Mouse (Mus musculus): ENCODE results near the gene Mrpl12. TPM values are rescaled to one million over a fixed set of nuclear protein-coding genes. Genes with fewer than 3 reads are reported as not detected.

Gene Mrpl12
- total and polyA plus RNA-seq, 3 experiments = 60.3 to 363 (median 267) TPM

DNA sequence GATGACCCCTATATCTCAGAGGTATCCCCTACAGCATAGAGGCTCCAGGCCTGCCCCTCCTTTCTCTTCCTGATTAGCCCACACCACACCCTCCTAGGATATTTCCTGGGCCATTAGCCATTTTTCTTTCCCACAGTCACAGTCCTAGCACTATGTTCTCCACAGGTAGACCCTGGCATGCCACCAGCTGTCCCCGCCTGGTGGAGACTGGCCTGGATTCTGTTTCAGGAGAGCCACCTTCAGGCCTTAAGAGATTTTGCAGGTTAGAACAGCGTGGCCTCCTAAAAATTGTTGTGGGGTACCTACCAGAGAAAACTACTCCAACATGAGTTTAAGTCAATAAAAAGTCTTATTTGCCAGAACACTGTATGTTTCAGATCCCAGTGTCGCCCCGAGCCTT is 22.5 kb downstream of the Mrpl12 start (continued):
- TF ChIP-seq MEF2A (IDR thresholded peaks at IDR 0.05; ENCODE audit: borderline replicate concordance, low read depth, low read length) (no peak), KAT2A (IDR thresholded peaks at IDR 0.05; ENCODE audit: insufficient replicate concordance, low read length) (no peak), SMC3 (IDR thresholded peaks at IDR 0.05; ENCODE audit: low read depth, low read length) (peak; percentile 58), MAFK (IDR thresholded peaks at IDR 0.05; ENCODE audit: insufficient replicate concordance, low read length) (no peak), UBTF (IDR thresholded peaks at IDR 0.05; ENCODE audit: low read depth, low read length) (no peak)

- in situ Hi-C loops (cut with MboI; ENCODE audit: low pct_ligation_motif_present, low pct_unique_long_range_greater_than_20kb, low sequenced_read_pairs) (no loop called here), dilution Hi-C loops (cut with MboI; ENCODE audit: extremely low pct_ligation_motif_present, extremely low pct_unique_long_range_greater_than_20kb, low sequenced_read_pairs) (no loop called here)
- Histone ChIP-seq H3K9ac (ENCODE audit: insufficient read depth, low read depth) (no peak overlapping the region), H3K4me3 (replicated peaks in 1 of 3; ENCODE audit: low read depth in 2 of 3, low read length in 2 of 3, poor library complexity in 1 of 3) (no peak overlapping the region), H3K4me1 (ENCODE audit: control insufficient read depth in 1 of 2, insufficient read depth in 2 of 2) (peaks cover 5 to 15% of the 10 kb centered on the region in 2 experiments), H3K4me2 (ENCODE audit: insufficient read depth, low read depth, poor library complexity, severe bottlenecking) (no peak overlapping the region), H3K27me3 (replicated peaks) (peaks cover 2% of the 10 kb centered on the region), H3K27ac (ENCODE audit: insufficient read depth, low read depth) (no peak overlapping the region), H3K36me3 (replicated peaks in 1 of 2; ENCODE audit: control insufficient read depth in 1 of 2, insufficient read depth in 1 of 2, low read length in 1 of 2) (no peaks in the 10 kb centered on the region), H3K9me3 (replicated peaks; ENCODE audit: low read length) (no peaks in the 10 kb centered on the region), H3K79me2 (replicated peaks; ENCODE audit: control insufficient read depth, extremely low read depth, insufficient read depth, poor library complexity, severe bottlenecking) (no peaks in the 10 kb centered on the region)
- DNase-seq (ENCODE audit: extremely low read depth) = no peak
- TF ChIP-seq BHLHE40 (IDR thresholded peaks at IDR 0.05; ENCODE audit: low read depth, low read length) (no peak), IRF4 (IDR thresholded peaks at IDR 0.05; ENCODE audit: low read depth, low read length) (no peak), E2F4 (IDR thresholded peaks at IDR 0.05; ENCODE audit: insufficient replicate concordance, low read depth, low read length) (no peak), JUN (IDR thresholded peaks at IDR 0.05; ENCODE audit: insufficient read depth, low read depth, low read length) (no peak), TCF12 (IDR thresholded peaks at IDR 0.05; ENCODE audit: low read depth, low read length) (no peak)
Measured at GRCm38 (mm10) chr11:120507611-120508289, 23.3 kb downstream of the Mrpl12 start.

- TF ChIP-seq ZKSCAN1 (IDR thresholded peaks at IDR 0.05; ENCODE audit: borderline replicate concordance, low read depth, low read length) = no peak
- no peak for TF ChIP-seq MEF2A (IDR thresholded peaks at IDR 0.05; ENCODE audit: borderline replicate concordance, low read depth, low read length)
- no peak for TF ChIP-seq JUND (conservative IDR thresholded peaks at IDR 0.05; ENCODE audit: low read depth, low read length)
- no peak for TF ChIP-seq TCF12 (IDR thresholded peaks at IDR 0.05; ENCODE audit: low read depth, low read length)
- peak; percentile 25; the same call in 1 of the 2 replicates for TF ChIP-seq BHLHE40 (IDR thresholded peaks at IDR 0.05; ENCODE audit: low read depth, low read length)
- no peak for TF ChIP-seq CTCF (conservative IDR thresholded peaks at IDR 0.05 in 1 of 2, IDR thresholded peaks at IDR 0.05 in 1 of 2; ENCODE audit: low read depth in 2 of 2, low read length in 2 of 2)
Measured at GRCm38 (mm10) chr11:120508290-120508870, 24.0 kb downstream of the Mrpl12 start.

More at GRCm38 (mm10) chr11:120508290-120508870, 24.0 kb downstream of the Mrpl12 start:
- Histone ChIP-seq H3K79me2 (replicated peaks; ENCODE audit: control insufficient read depth, extremely low read depth, insufficient read depth, poor library complexity, severe bottlenecking) (no peaks in the 10 kb centered on the region), H3K4me2 (ENCODE audit: insufficient read depth, low read depth, poor library complexity, severe bottlenecking) (no peak overlapping the region), H3K9me3 (replicated peaks; ENCODE audit: low read length) (no peaks in the 10 kb centered on the region), H3K9ac (ENCODE audit: insufficient read depth, low read depth) (no peak overlapping the region), H3K27me3 (replicated peaks) (peaks cover 2% of the 10 kb centered on the region), H3K4me1 (ENCODE audit: control insufficient read depth in 1 of 2, insufficient read depth in 2 of 2) (peaks cover 5 to 15% of the 10 kb centered on the region in 2 experiments), H3K36me3 (replicated peaks in 1 of 2; ENCODE audit: control insufficient read depth in 1 of 2, insufficient read depth in 1 of 2, low read length in 1 of 2) (no peaks in the 10 kb centered on the region), H3K27ac (ENCODE audit: insufficient read depth, low read depth) (no peak overlapping the region), H3K4me3 (replicated peaks in 1 of 3; ENCODE audit: low read depth in 2 of 3, low read length in 2 of 3, poor library complexity in 1 of 3) (no peak overlapping the region)
- in situ Hi-C loops (cut with MboI; ENCODE audit: low pct_ligation_motif_present, low pct_unique_long_range_greater_than_20kb, low sequenced_read_pairs) (no loop called here), dilution Hi-C loops (cut with MboI; ENCODE audit: extremely low pct_ligation_motif_present, extremely low pct_unique_long_range_greater_than_20kb, low sequenced_read_pairs) (no loop called here)
- no peak for DNase-seq (ENCODE audit: extremely low read depth)
